Mouse (Mus musculus) liver, embryonic 14.5 days (tissue): ENCODE measurements around the gene Gm12184. TPM values are rescaled to one million over a fixed set of nuclear protein-coding genes. Genes with fewer than 3 reads are reported as not detected.

Experiments
- ATAC-seq: fragments of 200-750 bp; cut with Nextera tagmentation; 2 replicates; pipeline ENCODE4 v1.8.0; 2017; ENCODE audit warnings: moderate number of reproducible peaks, mild to moderate bottlenecking, moderate library complexity; ENCODE audit not compliant: insufficient read depth
- DNase-seq, 3 experiments: peaks; one replicate each; pipeline ENCODE4 v3.0.0-alpha.2; 2012 to 2013; ENCODE audit warnings: low read depth in 3 of 3, low spot score in 3 of 3
- H3K27ac ChIP-seq: fragments of 300-500 bp; sonication (generic); 2 replicates; pipeline ENCODE4 v1.5.1; 2014; ENCODE audit warnings: moderate library complexity, mild to moderate bottlenecking, control low read depth, inconsistent platforms
- H3K27me3 ChIP-seq: fragments of 300-500 bp; sonication (generic); 2 replicates; pipeline ENCODE4 v1.6.1; 2014; ENCODE audit warnings: mild to moderate bottlenecking, low read length, moderate library complexity; ENCODE audit not compliant: control insufficient read depth, insufficient read depth
- H3K36me3 ChIP-seq: fragments of 300-500 bp; sonication (generic); replicated peaks from 2 replicates; pipeline ENCODE4 v1.6.1; 2014; ENCODE audit warnings: low read depth; ENCODE audit not compliant: control insufficient read depth, insufficient read depth
- H3K4me1 ChIP-seq, 2 experiments: fragments of 200-500 bp in 1 of 2; fragments of 300-500 bp in 1 of 2; sonication (generic) in 1 of 2; replicated peaks; 2 replicates each; pipeline ENCODE4 v1.6.1; 2012 to 2014; ENCODE audit warnings: antibody characterized with exemption in 1 of 2, inconsistent platforms in 1 of 2, low read length in 1 of 2; ENCODE audit not compliant: control insufficient read depth in 2 of 2, insufficient read depth in 2 of 2
- H3K4me2 ChIP-seq: fragments of 300-500 bp; sonication (generic); 2 replicates; pipeline ENCODE4 v1.6.1; 2014; ENCODE audit warnings: low read depth, mild to moderate bottlenecking, control low read depth, moderate library complexity
- H3K4me3 ChIP-seq, 2 experiments: fragments of 200-500 bp in 1 of 2; fragments of 300-500 bp in 1 of 2; sonication (generic) in 1 of 2; 2 replicates each; pipeline ENCODE4 v1.5.1; 2012 to 2014; ENCODE audit warnings: low read depth in 2 of 2, low read length in 2 of 2, mild to moderate bottlenecking in 2 of 2, control low read depth in 1 of 2, inconsistent platforms in 1 of 2, moderate library complexity in 1 of 2; ENCODE audit not compliant: insufficient read depth in 1 of 2
- H3K9ac ChIP-seq: fragments of 300-500 bp; sonication (generic); replicated peaks from 2 replicates; pipeline ENCODE4 v1.6.1; 2014; ENCODE audit warnings: mild to moderate bottlenecking, control low read depth, moderate library complexity
- H3K9me3 ChIP-seq: fragments of 300-500 bp; sonication (generic); 2 replicates; pipeline ENCODE4 v1.6.1; 2016; ENCODE audit warnings: low read length, mixed read lengths; ENCODE audit not compliant: control insufficient read depth
- CTCF ChIP-seq: IDR thresholded peaks from 2 replicates; pipeline ENCODE4 v1.5.1; 2016; ENCODE audit warnings: antibody characterized with exemption, low read depth, control low read depth
- EP300 ChIP-seq: IDR thresholded peaks from 2 replicates; pipeline ENCODE4 v1.6.1; 2016; ENCODE audit warnings: antibody characterized with exemption, low read depth
- WGBS: fragments of 180-500 bp; shearing (Covaris S2); extraction: QIAGEN DNeasy Blood & Tissue Kit; methylation state at CpG from one replicate; pipeline ENCODE4 v1.1.7; 2014; ENCODE audit not compliant: insufficient replicate concordance; 5-methylcytosine and 5-hydroxymethylcytosine counted together
- polyA plus RNA-seq, 2 experiments: library from polyadenylated mRNA; depleted of rRNA in 1 of 2; stranded (reverse) in 1 of 2; unstranded in 1 of 2; fragments of >200 nt; fragmentation: Nextera tagmentation in 1 of 2; extraction: Ambion mirVana in 1 of 2; gene quantifications; 2 replicates each; pipeline versions ENCODE4 v1.2.1 to v1.2.3; 2012 to 2014

Gene Gm12184
- polyA plus RNA-seq, 2 experiments: 1.6 to 12.4 TPM

DNA sequence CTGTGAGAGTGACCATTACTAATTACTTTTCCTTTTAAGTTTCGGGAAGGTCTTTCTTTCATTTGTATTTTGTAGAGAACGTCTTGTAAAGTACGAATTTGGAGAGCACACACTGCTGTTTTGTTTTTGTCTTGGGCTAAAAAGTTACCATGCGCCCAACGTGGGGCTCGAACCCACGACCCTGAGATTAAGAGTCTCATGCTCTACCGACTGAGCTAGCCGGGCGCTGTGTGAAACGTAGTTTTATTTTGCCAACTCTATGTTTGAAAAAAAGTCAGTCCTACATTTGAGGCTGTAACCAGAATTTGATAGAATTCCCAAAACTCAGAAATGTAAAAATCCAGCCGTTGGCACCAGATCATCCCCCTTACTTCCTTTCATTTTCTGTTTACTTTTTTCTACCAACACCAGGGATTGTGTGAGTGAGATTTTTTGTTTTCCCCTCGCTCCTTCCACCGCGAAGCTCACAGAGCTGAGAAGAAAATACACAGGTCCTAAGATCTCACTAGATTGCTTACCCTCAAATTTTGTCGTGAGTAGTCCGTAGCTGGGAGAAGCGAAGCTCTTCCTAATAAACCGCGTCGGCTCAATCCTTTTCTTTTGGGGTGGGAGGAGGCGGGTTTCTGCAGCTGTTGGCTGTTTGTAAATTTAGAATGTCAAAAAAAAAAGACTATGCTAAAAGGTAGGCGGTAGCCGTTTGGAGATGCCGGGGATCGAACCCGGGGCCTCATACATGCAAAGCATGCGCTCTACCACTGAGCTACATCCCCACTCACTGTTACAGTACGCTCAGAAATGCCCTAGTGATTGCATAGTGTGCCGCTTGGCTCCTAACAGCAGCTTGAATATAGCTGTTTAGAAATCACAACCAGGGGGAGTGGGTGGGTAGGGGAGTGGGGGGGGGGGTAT lies 7.5 kb upstream of the Gm12184 start:
- peak overlapping the region; percentile 94 for H3K4me2 ChIP-seq
- under 1% methylated on average over 30 of the region's 30 CpGs for WGBS
- ATAC-seq (peak; percentile 89), DNase-seq (peak; percentile 71 to 75 (median 75))
- peak overlapping the region; percentile 73 for H3K27ac ChIP-seq
- peak overlapping the region; percentile 79 for H3K9ac ChIP-seq
- no peaks in the 10 kb centered on the region for H3K36me3 ChIP-seq
- H3K4me1 ChIP-seq: peaks cover 13 to 15% of the 10 kb centered on the region in 2 experiments; a peak in 3 of 4 replicates
- TF ChIP-seq CTCF (no peak), EP300 (no peak)
- H3K4me3 ChIP-seq: peak overlapping the region; percentile 75 to 81
- H3K9me3 ChIP-seq: no peaks in the 10 kb centered on the region
- peaks cover 11% of the 10 kb centered on the region for H3K27me3 ChIP-seq

DNA sequence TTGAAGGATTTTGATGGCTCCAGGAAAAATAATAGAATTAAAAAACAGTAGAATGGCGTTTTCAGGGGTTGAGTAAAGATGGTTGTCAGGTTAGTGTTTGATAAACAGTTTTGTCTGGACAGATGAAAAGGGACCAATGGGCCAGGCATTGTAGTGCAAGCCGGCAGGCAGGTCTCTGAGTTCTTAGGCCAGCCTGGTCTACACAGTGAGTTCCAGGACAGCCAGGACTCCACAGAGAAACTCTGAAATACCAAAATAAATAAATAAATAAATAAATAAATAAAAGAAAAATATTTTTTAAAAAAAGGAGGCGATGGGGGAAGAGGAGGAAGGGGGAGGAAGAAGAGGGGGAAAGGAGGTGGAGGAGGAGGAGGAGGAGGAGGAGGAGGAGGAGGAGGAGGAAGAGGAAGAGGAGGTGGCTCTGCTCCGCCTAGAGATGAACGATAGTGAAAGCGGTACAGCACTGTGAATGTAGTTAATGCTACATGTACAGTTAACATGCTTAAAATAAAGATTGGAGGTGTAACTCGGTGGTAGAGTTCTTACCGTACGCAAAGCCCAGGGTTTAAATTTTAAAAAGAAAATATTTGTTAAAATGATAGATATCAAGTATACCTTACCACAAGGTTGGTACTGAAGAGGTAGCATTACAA lies 6.7 kb upstream of the Gm12184 start:
- peaks cover 10% of the 10 kb centered on the region in 2 experiments; a peak in 3 of 4 replicates for H3K4me1 ChIP-seq
- no peaks in the 10 kb centered on the region for H3K9me3 ChIP-seq
- H3K27ac ChIP-seq: peak overlapping the region; percentile 59; the same call in 1 of the 2 replicates
- TF ChIP-seq EP300 (no peak), CTCF (no peak)
- H3K27me3 ChIP-seq: peaks cover 11% of the 10 kb centered on the region
- H3K9ac ChIP-seq: no peak overlapping the region
- H3K36me3 ChIP-seq: no peaks in the 10 kb centered on the region
- peak overlapping the region; percentile 75 to 81 for H3K4me3 ChIP-seq
- H3K4me2 ChIP-seq: peak overlapping the region; percentile 94
- peak; percentile 67 for ATAC-seq
- 15% methylated on average over 9 of the region's 9 CpGs for WGBS
- no peak for DNase-seq

DNA sequence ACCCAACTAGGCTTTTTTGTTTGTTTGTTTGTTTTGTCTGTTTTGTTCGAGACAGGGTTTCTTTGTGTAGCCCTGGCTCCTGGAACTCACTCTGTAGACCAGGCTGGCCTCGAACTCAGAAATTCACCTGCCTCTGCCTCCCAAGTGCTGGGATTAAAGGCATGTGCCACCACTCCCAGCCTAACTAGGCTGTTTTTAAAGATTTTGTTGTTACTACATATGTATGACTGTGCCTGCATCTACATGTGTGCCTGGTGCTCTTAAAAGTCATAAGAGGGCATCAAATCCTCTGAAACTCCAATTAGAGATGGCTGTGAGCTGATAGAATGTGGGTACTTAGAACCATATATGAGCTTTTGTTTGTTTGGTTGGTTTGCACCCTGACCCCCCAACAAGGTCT lies 4.8 kb upstream of the Gm12184 start:
- no peak overlapping the region for H3K9ac ChIP-seq
- WGBS: 62% methylated on average over 2 of the region's 2 CpGs
- H3K27me3 ChIP-seq: peaks cover 4% of the 10 kb centered on the region
- no peak overlapping the region for H3K4me3 ChIP-seq
- H3K27ac ChIP-seq: no peak overlapping the region
- no peak for ATAC-seq
- no peaks in the 10 kb centered on the region for H3K9me3 ChIP-seq
- H3K4me2 ChIP-seq: no peak overlapping the region
- no peak for TF ChIP-seq CTCF
- peaks cover 8 to 11% of the 10 kb centered on the region in 2 experiments; a peak in 3 of 4 replicates for H3K4me1 ChIP-seq
- H3K36me3 ChIP-seq: no peaks in the 10 kb centered on the region
- DNase-seq: no peak

DNA sequence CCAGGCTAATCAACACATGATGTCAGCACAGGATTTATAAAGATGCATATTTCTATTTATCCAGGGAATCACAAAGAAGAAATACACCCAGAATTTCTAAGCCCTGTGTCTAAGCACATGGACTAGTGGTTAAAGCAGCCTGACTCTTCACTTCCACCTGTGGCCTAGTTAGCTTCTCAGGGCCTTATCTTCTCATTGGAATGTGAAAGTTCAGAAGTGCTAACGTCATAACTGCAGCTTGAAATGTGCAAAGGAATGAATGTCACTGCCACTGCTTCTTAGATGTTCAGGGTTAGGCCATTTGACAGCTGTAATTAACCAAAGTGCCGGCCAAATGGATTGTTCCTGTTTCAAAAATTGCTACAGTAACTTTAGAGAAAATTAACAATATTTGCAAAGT lies 3.8 kb upstream of the Gm12184 start:
- Histone ChIP-seq H3K4me2 (no peak overlapping the region), H3K9me3 (no peaks in the 10 kb centered on the region), H3K27ac (no peak overlapping the region), H3K9ac (no peak overlapping the region), H3K4me3 (no peak overlapping the region), H3K27me3 (peaks cover 4% of the 10 kb centered on the region), H3K36me3 (no peaks in the 10 kb centered on the region), H3K4me1 (peaks cover 8 to 9% of the 10 kb centered on the region in 2 experiments; a peak in 3 of 4 replicates)
- TF ChIP-seq EP300 (no peak), CTCF (no peak)
- 42% methylated on average over 2 of the region's 2 CpGs for WGBS
- ATAC-seq (no peak), DNase-seq (no peak)

DNA sequence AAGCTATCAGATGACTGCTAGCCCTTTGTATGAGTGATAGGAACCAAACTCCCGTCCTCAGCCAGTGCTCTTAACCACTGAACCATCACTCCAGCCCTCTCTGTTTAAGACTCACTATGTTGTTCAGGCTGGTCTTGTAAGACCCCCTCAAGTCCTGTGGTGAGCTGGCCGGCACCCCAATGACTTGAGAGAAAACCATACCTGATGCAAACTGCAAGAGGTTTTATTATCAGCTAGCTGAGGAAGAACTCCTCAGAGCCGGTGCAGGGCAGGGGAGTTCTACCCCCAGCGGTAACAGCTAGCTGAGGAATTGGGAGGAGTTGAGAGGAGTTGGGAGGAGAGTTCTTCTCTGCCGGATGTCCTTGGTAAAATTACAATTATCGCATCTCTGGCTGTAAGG lies 1.5 kb upstream of the Gm12184 start:
- DNase-seq: no peak
- TF ChIP-seq EP300 (no peak), CTCF (no peak)
- no peaks in the 10 kb centered on the region for H3K9me3 ChIP-seq
- H3K9ac ChIP-seq: no peak overlapping the region
- no peak overlapping the region for H3K4me2 ChIP-seq
- no peaks in the 10 kb centered on the region for H3K36me3 ChIP-seq
- WGBS: 73% methylated on average over 6 of the region's 6 CpGs
- ATAC-seq: no peak
- peaks cover 15% of the 10 kb centered on the region for H3K27me3 ChIP-seq
- H3K4me1 ChIP-seq: peaks cover 9 to 17% of the 10 kb centered on the region in 2 experiments
- no peak overlapping the region for H3K27ac ChIP-seq
- no peak overlapping the region for H3K4me3 ChIP-seq
